Mouse (Mus musculus): ENCODE measurements around the gene Rps11. TPM values are rescaled to one million over a fixed set of nuclear protein-coding genes. Genes with fewer than 3 reads are reported as not detected.
A peak's percentile ranks its signal among the peaks of the same experiment; 100 is the strongest.

Rps11 gene
- polyA plus RNA-seq, 1 experiment from 2014 or later = 1,523 TPM

DNA sequence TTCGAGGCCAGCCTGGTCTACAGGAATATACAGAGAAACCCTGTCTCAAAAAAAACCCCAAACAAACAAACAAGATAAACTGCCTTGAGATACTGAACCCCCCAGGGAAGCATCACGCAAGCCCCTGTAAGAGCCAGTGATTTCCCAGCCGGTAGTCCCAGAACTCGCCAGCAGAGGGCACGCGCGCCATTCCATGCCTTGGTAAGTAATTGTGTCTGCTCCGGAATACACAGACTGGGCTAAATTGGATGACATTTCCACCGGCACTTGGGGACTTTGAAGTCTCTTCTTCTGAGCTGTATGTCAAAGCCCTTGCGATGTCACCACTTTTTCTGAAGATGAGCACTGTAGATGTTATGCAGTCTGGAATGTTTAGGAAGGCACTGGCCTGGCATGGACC lies 44.4 kb downstream of the Rps11 start:
- H3K36me3 ChIP-seq = peaks cover 62% of the 10 kb centered on the region
- H3K4me3 ChIP-seq (replicated peaks) = no peak overlapping the region
- H3K9ac ChIP-seq = no peak overlapping the region
- 0 out of 2 replicates have a peak, but pooled peaks have one; percentile 8 for ATAC-seq (ENCODE audit: insufficient number of reproducible peaks, low FRiP score, low TSS enrichment, low read depth)
- H3K9me3 ChIP-seq (replicated peaks) = no peaks in the 10 kb centered on the region
- no peak overlapping the region for H3K27ac ChIP-seq (replicated peaks)
- H3K4me1 ChIP-seq = peaks cover 25% of the 10 kb centered on the region
- no peaks in the 10 kb centered on the region for H3K27me3 ChIP-seq
- H3K4me2 ChIP-seq (replicated peaks) = no peak overlapping the region
- WGBS = 0% methylated on average over 10 of the region's 10 CpGs

GRCm38 (mm10) chr7:45078513-45078912 lies 45.7 kb downstream of the Rps11 start:
- Histone ChIP-seq H3K4me3 (replicated peaks) (no peak overlapping the region), H3K4me2 (replicated peaks) (no peak overlapping the region), H3K9me3 (replicated peaks) (no peaks in the 10 kb centered on the region), H3K36me3 (peaks cover 62% of the 10 kb centered on the region), H3K9ac (no peak overlapping the region), H3K27me3 (no peaks in the 10 kb centered on the region), H3K27ac (replicated peaks) (no peak overlapping the region), H3K4me1 (peaks cover 21% of the 10 kb centered on the region)
- no peak for ATAC-seq (ENCODE audit: insufficient number of reproducible peaks, low FRiP score, low TSS enrichment, low read depth)
- WGBS = 43% methylated on average over 9 of the region's 9 CpGs

DNA sequence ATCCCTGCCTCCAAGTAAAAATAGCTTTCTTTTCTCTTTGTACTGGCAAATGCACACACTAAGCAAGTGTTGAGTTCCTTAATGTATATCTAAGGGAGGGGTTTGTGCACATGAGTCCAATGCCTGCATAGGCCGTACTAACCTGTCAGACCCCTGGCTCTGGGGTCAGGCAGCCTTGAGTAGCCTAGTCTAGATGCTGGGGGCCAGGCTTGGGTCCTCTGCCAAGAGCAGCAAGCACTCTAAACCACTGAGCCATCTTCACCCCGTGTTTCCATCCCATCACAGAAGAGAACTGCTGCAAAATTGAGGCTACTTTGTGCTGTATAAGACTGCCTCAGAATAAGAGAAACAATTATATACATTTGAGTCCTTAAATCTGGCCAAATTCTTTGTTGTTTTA lies 46.4 kb downstream of the Rps11 start:
- 93% methylated on average over 2 of the region's 2 CpGs for WGBS
- H3K36me3 ChIP-seq = peaks cover 59% of the 10 kb centered on the region

GRCm38 (mm10) chr7:45077322-45077721 lies 46.9 kb downstream of the Rps11 start:
- ATAC-seq (ENCODE audit: insufficient number of reproducible peaks, low FRiP score, low TSS enrichment, low read depth) = no peak
- Histone ChIP-seq H3K4me2 (replicated peaks) (no peak overlapping the region), H3K27ac (replicated peaks) (no peak overlapping the region), H3K9ac (no peak overlapping the region), H3K4me3 (replicated peaks) (no peak overlapping the region), H3K4me1 (peaks cover 12% of the 10 kb centered on the region), H3K9me3 (replicated peaks) (no peaks in the 10 kb centered on the region), H3K27me3 (no peaks in the 10 kb centered on the region), H3K36me3 (peaks cover 54% of the 10 kb centered on the region)
- 81% methylated on average over 14 of the region's 14 CpGs for WGBS

More for the DNA sequence above, 46.4 kb downstream of the Rps11 start:
- Histone ChIP-seq H3K9me3 (replicated peaks) (no peaks in the 10 kb centered on the region), H3K27ac (replicated peaks) (no peak overlapping the region), H3K4me1 (peaks cover 17% of the 10 kb centered on the region), H3K9ac (no peak overlapping the region), H3K4me2 (replicated peaks) (no peak overlapping the region), H3K4me3 (replicated peaks) (no peak overlapping the region), H3K27me3 (no peaks in the 10 kb centered on the region)
- ATAC-seq (ENCODE audit: insufficient number of reproducible peaks, low FRiP score, low TSS enrichment, low read depth) = no peak

GRCm38 (mm10) chr7:45076501-45076900 lies 47.7 kb downstream of the Rps11 start:
- H3K4me2 ChIP-seq (replicated peaks) = no peak overlapping the region
- H3K4me3 ChIP-seq (replicated peaks) = no peak overlapping the region
- ATAC-seq (ENCODE audit: insufficient number of reproducible peaks, low FRiP score, low TSS enrichment, low read depth) = no peak
- H3K27me3 ChIP-seq = no peaks in the 10 kb centered on the region
- H3K9me3 ChIP-seq (replicated peaks) = no peaks in the 10 kb centered on the region
- H3K27ac ChIP-seq (replicated peaks) = no peak overlapping the region
- no peak overlapping the region for H3K9ac ChIP-seq
- peaks cover 53% of the 10 kb centered on the region for H3K36me3 ChIP-seq
- WGBS = 90% methylated on average over 30 of the region's 30 CpGs
- 0 out of 2 replicates have a peak, but pooled peaks cover 7% of the 10 kb centered on the region for H3K4me1 ChIP-seq

- H3K9me3 ChIP-seq (replicated peaks) = no peaks in the 10 kb centered on the region
- 81% methylated on average over 4 of the region's 4 CpGs for WGBS
- H3K4me3 ChIP-seq (replicated peaks) = no peak overlapping the region
- peaks cover 46% of the 10 kb centered on the region for H3K36me3 ChIP-seq
- H3K4me1 ChIP-seq = 0 out of 2 replicates have a peak, but pooled peaks cover 3% of the 10 kb centered on the region
- ATAC-seq (ENCODE audit: insufficient number of reproducible peaks, low FRiP score, low TSS enrichment, low read depth) = no peak
- H3K27ac ChIP-seq (replicated peaks) = no peak overlapping the region
- H3K9ac ChIP-seq = no peak overlapping the region
- no peaks in the 10 kb centered on the region for H3K27me3 ChIP-seq
- no peak overlapping the region for H3K4me2 ChIP-seq (replicated peaks)
These were observed 48.8 kb downstream of the Rps11 start for GRCm38 (mm10) chr7:45075405-45075804.

DNA sequence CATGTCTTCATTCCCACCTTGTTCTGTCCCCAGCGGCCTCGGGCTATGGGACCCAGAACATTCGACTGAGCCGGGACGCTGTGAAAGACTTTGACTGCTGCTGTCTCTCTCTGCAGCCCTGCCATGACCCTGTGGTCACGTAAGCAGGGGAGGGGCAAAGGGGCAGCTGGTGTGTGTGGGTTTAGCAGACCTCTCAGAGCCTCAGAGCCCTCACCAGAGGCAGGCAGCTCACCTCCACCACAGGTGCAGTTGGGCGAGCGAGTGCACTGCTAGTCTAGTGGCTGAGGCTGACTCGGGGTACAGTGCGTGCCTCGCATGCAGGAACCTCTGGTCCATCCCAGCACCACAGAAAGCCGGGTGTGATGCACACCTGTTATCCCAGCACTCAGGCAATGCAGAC lies 50.3 kb downstream of the Rps11 start:
- H3K4me3 ChIP-seq (replicated peaks) = no peak overlapping the region
- no peak for ATAC-seq (ENCODE audit: insufficient number of reproducible peaks, low FRiP score, low TSS enrichment, low read depth)
- H3K9me3 ChIP-seq (replicated peaks) = no peaks in the 10 kb centered on the region
- no peak overlapping the region for H3K27ac ChIP-seq (replicated peaks)
- WGBS = 86% methylated on average over 12 of the region's 12 CpGs
- H3K9ac ChIP-seq = no peak overlapping the region
- H3K36me3 ChIP-seq = peaks cover 46% of the 10 kb centered on the region
- H3K4me1 ChIP-seq = no peaks in the 10 kb centered on the region
- no peak overlapping the region for H3K4me2 ChIP-seq (replicated peaks)
- H3K27me3 ChIP-seq = no peaks in the 10 kb centered on the region

GRCm38 (mm10) chr7:45073171-45073707 lies 51.0 kb downstream of the Rps11 start:
- no peak overlapping the region for H3K9ac ChIP-seq
- H3K4me1 ChIP-seq = no peaks in the 10 kb centered on the region
- H3K4me3 ChIP-seq (replicated peaks) = no peak overlapping the region
- H3K4me2 ChIP-seq (replicated peaks) = no peak overlapping the region
- H3K27me3 ChIP-seq = no peaks in the 10 kb centered on the region
- no peaks in the 10 kb centered on the region for H3K9me3 ChIP-seq (replicated peaks)
- H3K27ac ChIP-seq (replicated peaks) = no peak overlapping the region
- 78% methylated on average over 7 of the region's 7 CpGs for WGBS
- H3K36me3 ChIP-seq = peaks cover 46% of the 10 kb centered on the region
- ATAC-seq (ENCODE audit: insufficient number of reproducible peaks, low FRiP score, low TSS enrichment, low read depth) = no peak

MicroRNAs within 50 kb of the gene (microRNA counts, 519-probe panel; counts per million panel counts)
- 2,235 counts per million, percentile 50 among the panel's probes with 10 or more counts for microRNA mmu-miR-150

Small RNA genes lying within 50 kb of the gene (microRNA-seq; reads per million reads assigned to microRNA genes)
- gene Mir150 (ENCODE audit: borderline number of aligned reads) (16.2 reads per million, percentile 33 among the genes with 10 or more reads in this experiment), gene Mir5121 (ENCODE audit: borderline number of aligned reads) (10.7 reads per million, percentile 30 among the genes with 10 or more reads in this experiment), gene Mir7055 (ENCODE audit: borderline number of aligned reads) (not detected)

Other genes starting within 250 kb of the Rps11 start
- 110 and 122 TPM in 2 replicates for gene Med25, start 231.7 kb downstream of the Rps11 start, polyA plus RNA-seq (2015; fragmentation: Nextera tagmentation; extraction: Ambion mirVana)
- gene Fuz, start 228.4 kb downstream of the Rps11 start, polyA plus RNA-seq (2015; fragmentation: Nextera tagmentation; extraction: Ambion mirVana) = 29.4 and 30.1 TPM in 2 replicates
- 73.0 and 76.2 TPM in 2 replicates for gene Ap2a1, start 194.9 kb downstream of the Rps11 start, polyA plus RNA-seq (2015; fragmentation: Nextera tagmentation; extraction: Ambion mirVana)
- 0.23 TPM in 1 of 2 replicates, not detected in the other for gene Tsks, start 181.2 kb downstream of the Rps11 start, polyA plus RNA-seq (2015; fragmentation: Nextera tagmentation; extraction: Ambion mirVana)
- 30.0 and 35.8 TPM in 2 replicates for gene Cpt1c, start 149.6 kb downstream of the Rps11 start, polyA plus RNA-seq (2015; fragmentation: Nextera tagmentation; extraction: Ambion mirVana)
- gene Prmt1, start 137.9 kb downstream of the Rps11 start, polyA plus RNA-seq (2015; fragmentation: Nextera tagmentation; extraction: Ambion mirVana) = 455 and 479 TPM in 2 replicates
- 109 and 110 TPM in 2 replicates for gene Irf3, start 126.8 kb downstream of the Rps11 start, polyA plus RNA-seq (2015; fragmentation: Nextera tagmentation; extraction: Ambion mirVana)
- 59.1 and 67.7 TPM in 2 replicates for gene Bcl2l12, start 125.7 kb downstream of the Rps11 start, polyA plus RNA-seq (2015; fragmentation: Nextera tagmentation; extraction: Ambion mirVana)
- gene Scaf1, start 108.1 kb downstream of the Rps11 start, polyA plus RNA-seq (2015; fragmentation: Nextera tagmentation; extraction: Ambion mirVana) = 40.7 and 41.9 TPM in 2 replicates
- 41.3 and 47.6 TPM in 2 replicates for gene Rras, start 106.5 kb downstream of the Rps11 start, polyA plus RNA-seq (2015; fragmentation: Nextera tagmentation; extraction: Ambion mirVana)
- 11.9 and 12.1 TPM in 2 replicates for gene Prr12, start 71.6 kb downstream of the Rps11 start, polyA plus RNA-seq (2015; fragmentation: Nextera tagmentation; extraction: Ambion mirVana)
- 68.5 and 73.6 TPM in 2 replicates for gene Nosip, start 62.0 kb downstream of the Rps11 start, polyA plus RNA-seq (2015; fragmentation: Nextera tagmentation; extraction: Ambion mirVana)
- gene Prrg2, start 61.8 kb downstream of the Rps11 start, polyA plus RNA-seq (2015; fragmentation: Nextera tagmentation; extraction: Ambion mirVana) = 26.0 and 26.9 TPM in 2 replicates
- 520 and 531 TPM in 2 replicates for gene Rcn3, start 32.2 kb downstream of the Rps11 start, polyA plus RNA-seq (2015; fragmentation: Nextera tagmentation; extraction: Ambion mirVana)
- 126 and 135 TPM in 2 replicates for gene Fcgrt, start 20.6 kb downstream of the Rps11 start, polyA plus RNA-seq (2015; fragmentation: Nextera tagmentation; extraction: Ambion mirVana)
- gene Rpl13a, start 4.3 kb upstream of the Rps11 start, polyA plus RNA-seq (2015; fragmentation: Nextera tagmentation; extraction: Ambion mirVana) = 1,369 and 1,440 TPM in 2 replicates
- 0.12 and 0.37 TPM in 2 replicates for gene Gm45713, start 11.8 kb upstream of the Rps11 start, polyA plus RNA-seq (2015; fragmentation: Nextera tagmentation; extraction: Ambion mirVana)
- 2.6 and 3.4 TPM in 2 replicates for gene Flt3l, start 12.0 kb upstream of the Rps11 start, polyA plus RNA-seq (2015; fragmentation: Nextera tagmentation; extraction: Ambion mirVana)
- 81.2 and 87.5 TPM in 2 replicates for gene Pih1d1, start 29.9 kb upstream of the Rps11 start, polyA plus RNA-seq (2015; fragmentation: Nextera tagmentation; extraction: Ambion mirVana)
- gene Aldh16a1, start 30.1 kb upstream of the Rps11 start, polyA plus RNA-seq (2015; fragmentation: Nextera tagmentation; extraction: Ambion mirVana) = 43.7 and 47.1 TPM in 2 replicates
- gene Slc17a7, start 39.5 kb upstream of the Rps11 start, polyA plus RNA-seq (2015; fragmentation: Nextera tagmentation; extraction: Ambion mirVana) = 0.33 and 0.39 TPM in 2 replicates
- gene Gfy, start 55.1 kb upstream of the Rps11 start, polyA plus RNA-seq (2015; fragmentation: Nextera tagmentation; extraction: Ambion mirVana) = 5.5 and 13.4 TPM in 2 replicates
- not detected in 2 replicates for gene Pth2, start 56.6 kb upstream of the Rps11 start, polyA plus RNA-seq (2015; fragmentation: Nextera tagmentation; extraction: Ambion mirVana)
- gene Ccdc155, start 80.5 kb upstream of the Rps11 start, polyA plus RNA-seq (2015; fragmentation: Nextera tagmentation; extraction: Ambion mirVana) = 1.00 and 1.1 TPM in 2 replicates
- gene Dkkl1, start 87.7 kb upstream of the Rps11 start, polyA plus RNA-seq (2015; fragmentation: Nextera tagmentation; extraction: Ambion mirVana) = 30.7 and 38.5 TPM in 2 replicates
- gene Tead2, start 91.3 kb upstream of the Rps11 start, polyA plus RNA-seq (2015; fragmentation: Nextera tagmentation; extraction: Ambion mirVana) = 141 and 148 TPM in 2 replicates
- 4.8 and 4.9 TPM in 2 replicates for gene Cd37, start 114.7 kb upstream of the Rps11 start, polyA plus RNA-seq (2015; fragmentation: Nextera tagmentation; extraction: Ambion mirVana)
- 0.13 and 0.27 TPM in 2 replicates for gene Slc6a16, start 116.6 kb upstream of the Rps11 start, polyA plus RNA-seq (2015; fragmentation: Nextera tagmentation; extraction: Ambion mirVana)
- not detected in 2 replicates for gene Slc6a21, start 153.1 kb upstream of the Rps11 start, polyA plus RNA-seq (2015; fragmentation: Nextera tagmentation; extraction: Ambion mirVana)
- 21.9 and 23.9 TPM in 2 replicates for gene Trpm4, start 209.3 kb upstream of the Rps11 start, polyA plus RNA-seq (2015; fragmentation: Nextera tagmentation; extraction: Ambion mirVana)
- gene Hrc, start 210.9 kb upstream of the Rps11 start, polyA plus RNA-seq (2015; fragmentation: Nextera tagmentation; extraction: Ambion mirVana) = 8.7 and 10.6 TPM in 2 replicates
- gene Ppfia3, start 242.6 kb upstream of the Rps11 start, polyA plus RNA-seq (2015; fragmentation: Nextera tagmentation; extraction: Ambion mirVana) = 8.5 and 10.1 TPM in 2 replicates
- gene Lin7b, start 246.1 kb upstream of the Rps11 start, polyA plus RNA-seq (2015; fragmentation: Nextera tagmentation; extraction: Ambion mirVana) = 3.8 and 4.0 TPM in 2 replicates

Measured in embryonic facial prominence, embryonic 15.5 days (tissue).